Mouse (Mus musculus) limb, embryonic 10.5 days (tissue): Measurements from ENCODE around the gene Tmem59l. TPM values are rescaled to one million over a fixed set of nuclear protein-coding genes. Genes with fewer than 3 reads are reported as not detected.

ENCODE experiments used
- DNase-seq: peaks from one replicate; pipeline ENCODE4 v3.0.0-alpha.2; 2017; ENCODE audit warnings: low spot score
- H3K27ac ChIP-seq: fragments of 300-500 bp; sonication (generic); 2 replicates; pipeline ENCODE4 v1.5.1; 2016; ENCODE audit warnings: mild to moderate bottlenecking
- H3K27me3 ChIP-seq: fragments of 300-500 bp; sonication (generic); 2 replicates; pipeline ENCODE4 v1.6.1; 2016; ENCODE audit warnings: low read depth, mild to moderate bottlenecking; ENCODE audit not compliant: poor library complexity, severe bottlenecking
- H3K36me3 ChIP-seq: fragments of 300-500 bp; sonication (generic); 2 replicates; pipeline ENCODE4 v1.6.1; 2016; ENCODE audit warnings: mild to moderate bottlenecking, moderate library complexity
- H3K4me1 ChIP-seq: fragments of 300-500 bp; sonication (generic); 2 replicates; pipeline ENCODE4 v1.6.1; 2016
- H3K4me3 ChIP-seq: fragments of 300-500 bp; sonication (generic); 2 replicates; pipeline ENCODE4 v1.5.1; 2016; ENCODE audit warnings: mild to moderate bottlenecking, moderate library complexity
- H3K9me3 ChIP-seq: fragments of 300-500 bp; sonication (generic); replicated peaks from 2 replicates; pipeline ENCODE4 v1.6.1; 2016; ENCODE audit warnings: mild to moderate bottlenecking
- WGBS: fragments of 180-500 bp; shearing (Covaris S2); methylation state at CpG from one replicate; pipeline ENCODE4 v1.1.7; 2016; 5-methylcytosine and 5-hydroxymethylcytosine counted together
- polyA plus RNA-seq: library from polyadenylated mRNA; unstranded; fragments of >200 nt; fragmentation: Nextera tagmentation; extraction: Ambion mirVana; gene quantifications from 2 replicates; pipeline ENCODE4 v1.2.1, GENCODE M21; 2016

Gene Tmem59l
- polyA plus RNA-seq, 1 experiment from 2014 or later, result 23.7 TPM

- Histone ChIP-seq H3K27ac (peak overlapping the region; percentile 97), H3K4me1 (peaks cover 76% of the 10 kb centered on the region), H3K36me3 (peaks cover 40% of the 10 kb centered on the region), H3K27me3 (peaks cover 34% of the 10 kb centered on the region), H3K9me3 (no peaks in the 10 kb centered on the region), H3K4me3 (peak overlapping the region; percentile 77)
- 61% methylated on average over 3 of the region's 3 CpGs for WGBS
- DNase-seq, result peak; percentile 87
These were observed 17.7 kb upstream of the Tmem59l start for GRCm38 (mm10) chr8:70504851-70505250.

- peak; percentile 84 for DNase-seq
- Histone ChIP-seq H3K36me3 (peaks cover 44% of the 10 kb centered on the region), H3K27ac (peak overlapping the region; percentile 82), H3K4me3 (peak overlapping the region; percentile 33), H3K9me3 (no peaks in the 10 kb centered on the region), H3K27me3 (peaks cover 40% of the 10 kb centered on the region), H3K4me1 (peaks cover 80% of the 10 kb centered on the region)
- WGBS, result 20% methylated on average over 16 of the region's 16 CpGs
These were observed 17.1 kb upstream of the Tmem59l start for GRCm38 (mm10) chr8:70504291-70504716.

DNA sequence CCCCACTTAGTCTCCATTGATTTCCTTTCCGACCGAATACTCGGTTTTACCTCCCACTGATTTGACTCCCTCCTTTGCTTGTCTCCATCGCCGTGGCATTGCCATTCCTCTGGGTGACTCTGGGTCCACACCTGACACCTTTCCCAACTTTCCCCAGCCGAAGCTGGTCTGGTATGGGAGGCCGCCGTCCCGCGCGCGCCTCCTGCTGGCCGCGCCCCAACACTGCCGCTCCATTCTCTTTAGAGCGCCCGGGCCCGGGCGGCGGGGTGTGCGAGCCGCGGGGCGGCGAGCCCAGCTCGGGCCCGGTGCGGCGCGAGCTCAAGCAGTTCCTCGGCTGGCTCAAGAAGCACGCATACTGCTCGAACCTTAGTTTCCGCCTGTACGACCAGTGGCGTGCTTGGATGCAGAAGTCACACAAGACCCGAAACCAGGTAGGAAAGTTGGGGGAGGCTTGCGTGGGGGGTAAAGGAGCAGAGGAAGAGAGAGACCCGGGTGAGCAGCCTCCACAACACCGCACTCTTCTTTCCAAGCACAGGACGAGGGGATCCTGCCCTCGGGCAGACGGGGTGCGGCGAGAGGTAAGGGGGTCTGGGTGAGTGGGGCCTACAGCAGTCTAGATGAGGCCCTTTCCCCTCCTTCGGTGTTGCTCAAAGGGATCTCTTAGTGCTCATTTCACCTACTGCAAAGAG, 16.0 kb upstream of the Tmem59l start:
- no peaks in the 10 kb centered on the region for H3K9me3 ChIP-seq
- peaks cover 51% of the 10 kb centered on the region for H3K27me3 ChIP-seq
- H3K4me3 ChIP-seq, result peak overlapping the region; percentile 33
- peaks cover 80% of the 10 kb centered on the region for H3K4me1 ChIP-seq
- peak overlapping the region; percentile 82 for H3K27ac ChIP-seq
- peaks cover 43% of the 10 kb centered on the region for H3K36me3 ChIP-seq
- DNase-seq, result peak; percentile 84
- 12% methylated on average over 46 of the region's 46 CpGs for WGBS

DNA sequence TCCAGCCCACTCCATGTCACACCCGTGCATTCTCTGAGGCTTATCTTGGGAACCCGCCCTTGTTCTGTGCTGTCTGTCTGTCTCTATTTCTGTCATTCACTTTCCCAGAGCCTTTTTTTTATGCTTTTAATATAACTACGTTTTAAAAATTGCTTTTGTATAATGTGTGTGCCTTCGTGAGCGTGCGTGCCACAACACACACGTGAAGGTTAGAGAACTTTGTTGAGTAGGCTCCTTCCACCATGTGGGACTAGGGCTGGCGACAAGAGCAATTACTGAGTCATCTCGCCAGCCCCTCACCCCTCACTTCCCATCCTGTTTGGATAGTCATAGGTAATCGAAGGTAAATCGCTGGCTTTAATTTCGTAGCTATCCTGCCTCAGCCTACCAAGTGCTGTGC, 15.4 kb upstream of the Tmem59l start:
- peak overlapping the region; percentile 36 for H3K4me3 ChIP-seq

DNA sequence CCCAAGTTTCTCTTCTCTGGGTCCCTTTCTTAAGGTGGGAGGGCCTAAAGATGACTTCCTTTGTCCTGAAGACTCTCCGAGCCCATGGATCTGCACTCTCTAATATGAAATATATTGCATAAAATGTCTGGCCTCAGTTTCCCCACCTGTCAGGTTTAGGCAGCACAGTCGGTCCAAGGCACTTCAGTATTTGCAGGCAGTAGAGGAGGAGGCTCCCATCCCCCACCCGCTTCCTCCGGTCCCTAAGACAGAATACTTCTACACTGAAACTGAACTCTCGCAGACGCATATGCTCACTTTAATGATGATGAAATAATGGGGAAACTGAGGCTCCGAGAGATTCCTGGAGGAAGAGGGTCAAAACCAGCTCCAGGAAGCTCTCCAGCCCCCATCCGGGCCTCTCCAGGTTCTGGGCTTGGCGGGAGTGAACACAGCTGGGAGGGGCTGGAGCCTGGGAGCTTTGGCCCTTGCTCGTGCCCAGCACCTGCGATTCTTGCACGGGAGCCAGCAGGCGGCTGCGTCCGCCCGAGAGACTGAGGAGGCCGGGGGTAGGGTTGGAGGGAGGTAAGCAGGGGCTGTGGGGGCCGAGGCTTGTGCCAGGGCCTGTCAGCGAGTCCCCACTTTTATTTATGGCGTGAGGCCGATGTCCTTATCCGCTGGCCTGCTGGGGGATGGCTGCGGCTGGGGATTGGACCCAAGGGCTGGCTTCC, 14.8 kb upstream of the Tmem59l start:
- peaks cover 81% of the 10 kb centered on the region for H3K4me1 ChIP-seq
- H3K27me3 ChIP-seq, result peaks cover 63% of the 10 kb centered on the region
- H3K4me3 ChIP-seq, result peak overlapping the region; percentile 36
- H3K9me3 ChIP-seq, result no peaks in the 10 kb centered on the region
- peak overlapping the region; percentile 72 for H3K27ac ChIP-seq
- H3K36me3 ChIP-seq, result peaks cover 32% of the 10 kb centered on the region
- DNase-seq, result peak; percentile 64
- 10% methylated on average over 23 of the region's 23 CpGs for WGBS

More for the DNA sequence above, 15.4 kb upstream of the Tmem59l start:
- Histone ChIP-seq H3K27ac (peak overlapping the region; percentile 72), H3K27me3 (peaks cover 57% of the 10 kb centered on the region), H3K36me3 (peaks cover 37% of the 10 kb centered on the region), H3K4me1 (peaks cover 80% of the 10 kb centered on the region), H3K9me3 (no peaks in the 10 kb centered on the region)
- 27% methylated on average over 12 of the region's 12 CpGs for WGBS
- DNase-seq, result no peak

- Histone ChIP-seq H3K27ac (peak overlapping the region; percentile 58), H3K4me3 (peak overlapping the region; percentile 37), H3K4me1 (peaks cover 87% of the 10 kb centered on the region), H3K9me3 (no peaks in the 10 kb centered on the region), H3K36me3 (peaks cover 34% of the 10 kb centered on the region), H3K27me3 (peaks cover 76% of the 10 kb centered on the region)
- DNase-seq, result peak; percentile 61
- 10% methylated on average over 39 of the region's 39 CpGs for WGBS
These were observed 13.5 kb upstream of the Tmem59l start for GRCm38 (mm10) chr8:70500386-70501301.

GRCm38 (mm10) chr8:70495771-70496062, 8.6 kb upstream of the Tmem59l start:
- DNase-seq, result no peak
- H3K27me3 ChIP-seq, result peaks cover 99% of the 10 kb centered on the region
- H3K27ac ChIP-seq, result peak overlapping the region; percentile 94
- H3K36me3 ChIP-seq, result peaks cover 28% of the 10 kb centered on the region
- peaks cover 87% of the 10 kb centered on the region for H3K4me1 ChIP-seq
- WGBS, result 5% methylated on average over 12 of the region's 12 CpGs
- no peaks in the 10 kb centered on the region for H3K9me3 ChIP-seq
- peak overlapping the region; percentile 76 for H3K4me3 ChIP-seq

GRCm38 (mm10) chr8:70495001-70495770, 8.0 kb upstream of the Tmem59l start:
- Histone ChIP-seq H3K27me3 (peaks cover 99% of the 10 kb centered on the region), H3K4me1 (peaks cover 87% of the 10 kb centered on the region), H3K9me3 (no peaks in the 10 kb centered on the region), H3K4me3 (peak overlapping the region; percentile 76), H3K27ac (peak overlapping the region; percentile 94), H3K36me3 (peaks cover 23% of the 10 kb centered on the region)
- WGBS, result 3% methylated on average over 21 of the region's 21 CpGs
- peak; percentile 69 for DNase-seq

- DNase-seq, result peak; percentile 72
- peak overlapping the region; percentile 94 for H3K27ac ChIP-seq
These were observed 7.3 kb upstream of the Tmem59l start for GRCm38 (mm10) chr8:70494416-70494945.

DNA sequence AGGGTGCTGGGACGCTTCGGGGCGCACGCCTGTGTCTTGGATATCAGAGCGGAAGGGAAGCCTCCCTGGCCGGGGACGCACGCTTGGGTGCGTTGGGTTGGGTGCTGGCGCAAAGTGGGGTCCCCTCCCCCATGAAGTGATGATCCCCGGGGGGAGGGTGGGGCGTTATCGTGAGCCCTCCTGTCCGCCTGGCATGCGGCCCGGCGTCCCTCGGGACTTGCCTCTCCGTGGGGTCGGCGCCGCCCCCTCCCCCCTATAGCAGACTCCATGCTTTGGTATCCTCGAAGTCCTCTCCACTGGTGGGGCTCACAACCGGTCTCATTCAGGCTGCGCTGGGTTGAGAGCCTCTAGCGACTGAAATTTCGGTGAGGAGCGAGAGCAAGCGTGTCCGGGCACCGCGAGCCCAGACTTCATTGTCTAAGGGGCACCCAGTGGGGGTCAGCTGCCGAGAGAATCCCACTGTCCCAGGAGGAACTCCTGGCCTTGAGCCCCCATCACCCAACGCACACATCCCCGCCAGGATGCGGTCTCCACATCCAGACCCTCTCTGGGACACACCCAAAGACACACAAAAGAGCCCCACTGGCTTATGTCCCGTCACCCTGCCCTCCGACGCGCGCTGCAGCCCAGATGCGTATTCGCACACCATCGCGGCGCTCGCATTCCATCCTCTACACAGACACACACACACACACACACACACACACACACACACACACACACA, 6.7 kb upstream of the Tmem59l start:
- Histone ChIP-seq H3K9me3 (no peaks in the 10 kb centered on the region), H3K4me3 (peak overlapping the region; percentile 76), H3K27me3 (peaks cover 96% of the 10 kb centered on the region), H3K27ac (peak overlapping the region; percentile 94), H3K4me1 (peaks cover 87% of the 10 kb centered on the region), H3K36me3 (peaks cover 12% of the 10 kb centered on the region)
- WGBS, result 1% methylated on average over 47 of the region's 47 CpGs
- peak; percentile 66 for DNase-seq

More at GRCm38 (mm10) chr8:70494416-70494945, 7.3 kb upstream of the Tmem59l start:
- Histone ChIP-seq H3K36me3 (peaks cover 16% of the 10 kb centered on the region), H3K27me3 (peaks cover 99% of the 10 kb centered on the region), H3K9me3 (no peaks in the 10 kb centered on the region), H3K4me3 (peak overlapping the region; percentile 76), H3K4me1 (peaks cover 87% of the 10 kb centered on the region)
- WGBS, result 2% methylated on average over 28 of the region's 28 CpGs
